Mouse (Mus musculus): ENCODE measurements around the gene Pdlim7. TPM values are rescaled to one million over a fixed set of nuclear protein-coding genes. Genes with fewer than 3 reads are reported as not detected.

Gene Pdlim7
- total RNA-seq (2021) = 10 to 100 TPM; 66.1 to 68.9 TPM
- long read RNA-seq, transcript Pdlim7-203 (8 exons, 1,006 nt) = major isoform, 9 of 53 reads
- long read RNA-seq, partial matches to known transcripts = 7 of 53 reads
- long read RNA-seq, other reads (novel, unspliced or antisense) = 33 of 53 reads

DNA sequence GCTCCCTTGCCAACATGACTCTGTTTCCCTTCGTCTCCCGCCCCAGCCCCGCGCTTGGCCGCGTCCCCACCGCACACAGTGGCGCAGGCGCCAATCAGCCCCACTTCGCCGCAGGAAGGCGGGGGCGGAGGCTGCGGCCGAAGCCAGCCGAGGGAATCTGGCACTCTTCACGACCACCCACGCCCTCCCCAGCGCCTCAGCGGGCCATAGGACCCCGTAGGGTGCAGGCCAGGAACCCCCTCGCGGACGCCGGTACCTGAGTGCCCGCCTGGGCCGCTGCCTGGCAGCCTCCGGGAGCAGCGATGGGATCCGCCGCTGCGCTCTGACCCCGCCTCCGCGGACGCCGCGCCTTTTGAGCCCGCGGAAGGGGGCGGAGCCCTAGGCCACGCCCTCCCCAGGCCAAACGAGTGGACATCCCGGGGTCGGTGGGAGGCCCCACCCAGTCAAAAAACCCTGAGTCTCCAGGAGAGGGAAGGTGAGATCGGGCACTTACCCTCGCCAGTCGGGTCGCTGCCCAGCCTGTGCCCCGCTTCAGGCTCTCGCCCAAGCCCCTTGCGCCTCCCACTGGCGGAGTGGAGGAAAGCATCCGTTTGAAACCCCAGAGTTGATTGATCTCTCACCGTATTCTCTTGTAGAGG lies at the start of gene Pdlim7:
TSS of gene Pdlim7 (minus strand) at position 566 of the 638 bp plus-strand sequence.
- peak; percentile 89 to 90 for DNase-seq (ENCODE audit: low spot score in 2 of 2)

DNA sequence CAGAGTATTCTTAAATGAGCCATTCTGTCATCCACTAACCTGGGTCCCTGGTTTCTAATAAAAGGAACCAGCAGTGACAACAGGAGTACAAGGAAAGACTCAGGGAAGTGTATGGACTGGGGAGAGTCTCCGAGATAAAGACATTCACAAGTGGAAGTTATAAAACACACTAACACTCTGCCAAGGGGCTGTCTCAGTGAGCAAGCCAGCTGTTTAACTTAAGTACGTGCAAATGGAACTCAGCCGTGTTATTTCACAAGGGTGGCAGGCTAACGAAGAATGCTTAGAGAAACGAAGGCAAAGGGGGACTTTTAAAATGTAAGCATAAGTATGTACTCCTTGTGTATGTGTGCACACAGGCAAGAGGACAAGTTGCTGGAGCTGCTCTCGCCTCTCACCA lies 44.0 kb upstream of the Pdlim7 start:
- DNase-seq (ENCODE audit: low spot score in 2 of 2) = no peak

DNA sequence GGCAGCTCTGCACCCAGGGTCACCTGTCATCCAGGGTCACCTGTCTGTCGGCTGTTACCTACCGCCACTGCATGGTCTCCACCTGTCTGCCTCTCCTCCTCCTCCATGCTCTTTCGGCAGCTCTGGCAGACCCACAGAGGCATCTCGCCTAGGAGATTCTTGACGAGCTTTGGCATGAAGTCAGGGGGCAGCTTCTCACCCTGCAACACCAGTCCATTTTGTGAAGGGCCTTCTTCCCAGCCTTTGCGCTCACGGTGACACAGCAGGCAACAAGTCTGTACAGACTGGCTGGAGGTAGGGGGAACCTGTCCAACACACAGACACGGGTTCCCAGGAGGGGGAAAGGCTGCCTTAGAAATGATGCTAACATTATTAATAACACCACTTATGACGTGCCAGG lies 42.4 kb upstream of the Pdlim7 start:
- DNase-seq (ENCODE audit: low spot score in 2 of 2) = no peak

DNA sequence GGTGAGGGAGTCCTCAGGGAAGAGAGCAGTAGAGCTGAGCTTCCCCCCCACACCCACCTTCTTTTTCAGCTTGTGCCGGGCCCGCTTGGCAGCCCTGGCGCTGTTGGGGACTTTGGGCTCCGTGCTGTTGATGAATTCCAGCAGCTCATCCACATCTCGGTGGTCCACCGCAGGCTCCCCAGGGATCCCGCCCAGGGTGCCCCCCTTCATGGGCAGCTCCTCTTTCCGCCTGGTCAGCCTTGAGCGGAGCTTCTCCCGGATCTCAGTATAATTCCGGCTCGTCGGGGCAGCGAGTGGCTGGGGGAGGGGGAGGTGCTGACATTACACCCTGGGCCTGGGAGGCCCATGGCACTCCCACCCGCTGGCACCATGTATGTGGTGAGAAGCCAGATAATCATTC lies 35.6 kb upstream of the Pdlim7 start:
- no peak for DNase-seq (ENCODE audit: low spot score in 2 of 2)

DNA sequence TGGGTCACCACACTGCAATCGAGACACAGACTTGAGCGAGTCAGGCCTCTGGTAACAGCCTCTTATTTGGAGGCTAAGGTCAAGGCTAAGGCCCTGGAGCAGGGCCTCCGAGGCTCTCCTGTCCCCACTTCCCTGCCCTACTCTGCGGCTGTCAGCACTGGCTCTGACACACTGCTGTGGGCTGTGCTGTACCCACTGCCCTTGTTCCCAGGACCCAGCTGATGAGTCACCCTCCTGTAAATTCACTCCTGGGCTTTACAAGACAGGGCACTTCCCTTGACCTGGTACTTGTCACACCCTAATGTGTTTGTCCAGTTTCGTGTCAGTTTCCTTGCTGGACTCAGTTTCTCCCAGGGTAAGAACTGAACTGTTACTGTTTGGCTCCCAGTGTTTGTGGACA lies 35.0 kb upstream of the Pdlim7 start:
- DNase-seq (ENCODE audit: low spot score in 2 of 2) = no peak

DNA sequence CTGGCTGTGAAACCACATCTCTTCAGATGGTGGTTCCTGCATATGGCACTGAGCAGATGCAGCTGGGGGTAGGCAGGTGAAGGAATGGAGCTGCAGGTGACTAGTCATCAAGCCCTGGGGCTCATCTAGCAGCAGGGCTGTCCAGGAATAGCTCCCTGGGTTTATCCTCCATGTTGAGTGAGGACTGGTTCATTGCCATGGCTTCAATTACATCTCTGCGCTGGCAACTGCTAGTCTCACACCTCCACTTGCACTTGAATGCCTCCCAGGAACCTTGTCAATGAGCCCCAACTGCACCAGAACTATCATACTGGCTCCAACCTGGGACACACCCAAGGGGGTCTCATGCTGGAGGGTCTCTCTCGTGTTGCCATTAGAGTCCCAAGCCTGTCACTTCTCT lies 34.4 kb upstream of the Pdlim7 start:
- DNase-seq (ENCODE audit: low spot score in 2 of 2) = no peak

DNA sequence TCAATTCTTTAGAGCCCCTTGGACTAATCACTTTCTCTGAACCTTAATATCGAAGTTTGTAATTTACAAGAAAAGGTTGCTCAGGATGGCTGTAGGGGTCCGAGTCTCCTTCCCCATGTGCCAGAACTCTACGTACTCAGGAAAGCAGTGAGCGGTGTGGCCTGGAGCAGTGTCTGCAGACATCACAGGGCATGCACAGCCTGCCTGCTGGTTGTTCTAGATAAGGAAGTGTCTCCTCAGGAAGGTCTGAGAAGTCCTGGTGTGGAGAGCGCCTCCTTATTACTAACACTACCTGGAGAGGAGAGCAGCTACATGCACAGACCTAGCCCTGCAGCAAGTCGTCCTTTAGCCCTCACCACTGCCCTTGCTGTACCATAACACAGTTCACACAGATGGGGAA lies 31.3 kb upstream of the Pdlim7 start:
- DNase-seq (ENCODE audit: low spot score in 2 of 2) = no peak

DNA sequence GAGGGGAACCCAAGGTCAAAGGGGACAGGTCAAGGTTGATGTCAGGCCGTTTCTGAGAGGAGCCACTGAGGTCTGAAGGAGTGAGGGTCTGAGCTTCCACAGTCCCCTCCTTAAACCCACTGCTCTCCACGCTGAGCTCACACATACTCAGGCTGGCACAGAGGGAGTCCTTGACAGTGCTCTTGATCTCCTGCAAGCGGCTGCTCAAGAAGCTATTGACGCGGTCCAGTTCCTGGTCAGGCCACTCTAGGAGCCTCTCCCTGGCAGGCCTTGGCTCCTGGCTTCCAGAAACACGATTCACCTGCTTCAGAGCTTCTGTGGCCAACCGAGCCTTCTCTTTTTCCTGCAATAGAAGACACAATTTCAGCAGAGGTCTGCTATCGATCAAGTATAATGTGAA lies 30.0 kb upstream of the Pdlim7 start:
- DNase-seq (ENCODE audit: low spot score in 2 of 2) = no peak

DNA sequence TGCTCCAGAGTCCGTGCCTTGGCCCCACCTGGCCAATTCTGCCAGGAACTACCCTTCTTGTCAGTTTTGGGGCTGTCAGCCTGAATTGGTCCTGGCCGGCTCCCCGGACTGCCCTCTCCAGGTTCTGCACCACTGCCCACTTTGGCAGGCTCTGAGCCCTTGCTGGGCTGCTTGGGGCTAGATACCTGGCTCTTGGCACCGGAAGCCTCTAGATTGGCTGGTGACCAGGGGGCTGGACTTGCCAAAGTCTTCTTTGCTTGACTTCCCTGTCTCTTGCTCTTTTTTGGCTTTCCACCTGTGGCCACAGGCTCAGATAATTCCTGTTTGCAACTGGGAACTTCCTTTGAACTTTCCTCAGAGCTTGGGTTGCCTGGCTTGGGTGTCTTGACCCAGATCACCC lies 29.4 kb upstream of the Pdlim7 start:
- no peak for DNase-seq (ENCODE audit: low spot score in 2 of 2)

DNA sequence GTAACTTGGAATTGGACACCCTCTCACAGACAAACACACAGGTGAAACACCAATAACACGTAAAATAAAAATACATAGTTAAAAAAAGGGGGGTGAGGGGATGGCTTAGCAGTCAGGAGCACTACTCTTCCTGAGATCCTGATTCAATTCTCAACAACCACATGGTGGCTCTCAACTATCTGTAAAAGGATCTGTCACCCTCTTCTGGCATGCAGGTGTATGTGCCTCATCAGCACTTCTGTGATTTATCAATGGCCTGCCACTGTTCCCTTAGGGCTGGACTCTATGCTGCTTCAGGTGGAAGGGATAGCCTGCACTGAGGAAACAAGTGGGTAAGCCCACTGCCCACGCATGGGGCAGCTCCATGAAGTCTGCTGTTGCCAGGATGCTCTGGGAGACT lies 27.5 kb upstream of the Pdlim7 start:
- DNase-seq (ENCODE audit: low spot score in 2 of 2) = peak in 1 of 2 experiments; percentile 60

DNA sequence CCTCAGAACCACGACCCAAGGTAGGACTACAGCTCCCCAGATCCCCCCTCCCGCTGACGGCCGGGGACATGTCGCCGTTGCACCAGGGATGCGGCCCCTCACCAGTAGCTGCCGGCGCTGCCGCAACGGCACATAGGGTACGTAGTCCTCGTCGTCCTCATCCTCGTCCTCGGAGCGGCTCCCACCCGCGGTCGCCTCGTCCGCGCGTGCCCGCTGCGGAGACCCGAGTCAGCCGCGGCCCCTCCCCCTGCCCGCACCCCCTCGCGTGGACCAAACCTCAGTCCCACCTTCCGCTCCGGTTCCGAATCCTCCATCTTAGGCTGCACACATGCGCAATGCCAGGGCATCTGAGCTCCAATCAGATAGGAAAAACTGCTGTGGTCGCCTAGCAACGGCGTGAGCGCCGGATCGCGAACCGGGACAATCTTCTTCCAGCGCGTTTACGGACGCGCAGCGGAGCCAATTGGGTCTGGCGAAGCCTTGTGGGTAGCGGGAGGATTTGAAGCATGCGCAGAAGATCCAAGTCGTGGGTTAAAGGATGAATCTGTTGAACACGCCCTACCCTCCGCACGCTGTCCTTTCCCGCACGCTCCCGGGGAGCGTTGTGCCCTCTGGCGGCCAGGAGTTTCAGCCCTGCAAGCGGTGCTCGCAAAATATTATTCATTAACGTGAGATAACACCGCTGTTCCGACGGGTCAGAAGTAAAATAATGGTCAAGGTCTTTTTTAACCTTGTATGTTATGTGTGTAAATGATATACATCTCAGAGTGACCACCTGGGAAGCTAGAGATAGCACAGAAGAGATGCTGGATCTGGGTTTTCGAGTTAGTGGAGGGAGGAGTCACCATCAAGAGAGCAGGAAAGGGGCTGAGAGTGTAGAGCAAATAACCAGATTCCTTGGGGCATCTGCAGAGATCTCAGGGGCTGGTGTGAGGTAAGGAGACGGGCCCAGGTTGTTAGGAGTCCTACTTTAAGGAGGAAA lies 23.0 kb upstream of the Pdlim7 start, which contains the start of gene Ddx41:
TSS of gene Ddx41 (minus strand) at position 465 of the 982 bp plus-strand sequence.
- DNase-seq (ENCODE audit: low spot score in 2 of 2) = peak; percentile 99 to 100

DNA sequence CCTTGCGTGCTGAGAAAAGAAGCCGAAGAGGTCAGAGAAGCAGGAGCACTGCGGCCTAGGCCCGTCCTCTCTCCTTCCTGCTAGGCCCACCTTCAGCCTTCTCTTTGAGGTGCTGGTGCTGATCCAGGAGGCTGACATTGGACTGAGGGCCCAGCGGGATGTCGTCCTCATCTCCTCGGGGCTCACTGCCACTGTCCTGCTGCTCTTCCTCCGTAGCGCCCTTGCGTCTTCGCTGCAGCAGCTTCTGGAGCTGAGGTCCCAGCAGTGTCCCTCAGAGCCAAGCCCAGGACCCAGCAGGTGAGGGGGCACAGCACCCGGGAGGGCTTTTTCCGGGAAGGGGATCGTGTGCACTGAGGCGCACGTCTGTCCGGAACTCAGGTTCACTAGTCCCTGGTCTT lies 22.3 kb upstream of the Pdlim7 start:
- DNase-seq (ENCODE audit: low spot score in 2 of 2) = peak in 1 of 2 experiments; percentile 34

DNA sequence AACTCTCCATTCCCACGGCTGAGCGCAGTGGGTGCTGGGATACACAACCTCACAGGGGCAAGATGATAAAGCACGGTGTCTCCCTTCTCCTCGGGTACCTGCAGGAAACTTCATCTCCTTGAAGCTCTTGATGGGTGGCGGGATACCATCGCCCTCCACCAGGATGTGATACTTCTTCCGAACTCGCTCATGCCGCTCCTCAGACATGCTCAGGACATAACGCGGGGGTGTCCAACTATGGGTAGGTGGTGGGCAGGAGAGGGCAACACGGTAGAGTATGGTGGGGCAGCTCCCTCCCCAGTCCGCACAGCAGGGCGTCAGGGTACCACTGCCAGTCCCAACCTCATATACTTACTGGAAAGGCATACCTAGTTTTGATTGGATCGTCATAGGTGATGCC lies 21.7 kb upstream of the Pdlim7 start:
- no peak for DNase-seq (ENCODE audit: low spot score in 2 of 2)

DNA sequence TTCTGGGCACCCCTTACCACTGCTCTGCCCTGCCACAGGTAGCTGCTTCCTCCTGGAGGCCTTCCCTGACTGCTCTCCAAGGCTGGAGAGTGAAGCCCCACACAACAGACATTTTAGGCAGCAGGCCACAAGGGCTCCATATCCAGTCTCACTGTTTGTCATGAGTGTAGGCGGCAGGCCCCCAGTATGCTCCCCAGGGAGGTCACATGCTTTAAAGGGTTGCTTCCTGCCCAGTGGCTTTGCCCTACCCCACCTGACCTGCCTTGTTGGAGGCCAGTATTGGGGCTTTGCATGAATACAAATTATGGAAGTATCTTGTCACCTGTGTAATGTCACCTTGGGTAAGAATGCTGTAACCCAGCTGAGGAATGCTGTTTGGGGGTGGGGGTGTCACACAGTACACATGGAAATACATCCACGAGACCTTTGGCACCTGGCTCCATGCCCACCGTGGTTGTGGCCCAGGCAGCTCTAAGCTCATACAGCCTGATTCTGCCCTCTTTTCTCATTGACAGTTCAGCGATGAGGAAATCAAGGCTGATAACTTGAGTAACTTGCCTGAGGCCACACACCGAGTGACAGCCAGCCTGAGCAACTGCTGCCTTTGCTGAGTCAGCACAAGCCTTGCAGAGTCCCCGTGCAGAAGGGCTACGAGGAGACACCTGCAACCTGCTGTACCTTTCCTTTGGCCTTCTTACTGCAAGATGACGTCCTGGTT lies 15.9 kb upstream of the Pdlim7 start, which contains the start of gene Dok3:
TSS of gene Dok3 (minus strand) at position 99 of the 718 bp plus-strand sequence.
- no peak for DNase-seq (ENCODE audit: low spot score in 2 of 2)

DNA sequence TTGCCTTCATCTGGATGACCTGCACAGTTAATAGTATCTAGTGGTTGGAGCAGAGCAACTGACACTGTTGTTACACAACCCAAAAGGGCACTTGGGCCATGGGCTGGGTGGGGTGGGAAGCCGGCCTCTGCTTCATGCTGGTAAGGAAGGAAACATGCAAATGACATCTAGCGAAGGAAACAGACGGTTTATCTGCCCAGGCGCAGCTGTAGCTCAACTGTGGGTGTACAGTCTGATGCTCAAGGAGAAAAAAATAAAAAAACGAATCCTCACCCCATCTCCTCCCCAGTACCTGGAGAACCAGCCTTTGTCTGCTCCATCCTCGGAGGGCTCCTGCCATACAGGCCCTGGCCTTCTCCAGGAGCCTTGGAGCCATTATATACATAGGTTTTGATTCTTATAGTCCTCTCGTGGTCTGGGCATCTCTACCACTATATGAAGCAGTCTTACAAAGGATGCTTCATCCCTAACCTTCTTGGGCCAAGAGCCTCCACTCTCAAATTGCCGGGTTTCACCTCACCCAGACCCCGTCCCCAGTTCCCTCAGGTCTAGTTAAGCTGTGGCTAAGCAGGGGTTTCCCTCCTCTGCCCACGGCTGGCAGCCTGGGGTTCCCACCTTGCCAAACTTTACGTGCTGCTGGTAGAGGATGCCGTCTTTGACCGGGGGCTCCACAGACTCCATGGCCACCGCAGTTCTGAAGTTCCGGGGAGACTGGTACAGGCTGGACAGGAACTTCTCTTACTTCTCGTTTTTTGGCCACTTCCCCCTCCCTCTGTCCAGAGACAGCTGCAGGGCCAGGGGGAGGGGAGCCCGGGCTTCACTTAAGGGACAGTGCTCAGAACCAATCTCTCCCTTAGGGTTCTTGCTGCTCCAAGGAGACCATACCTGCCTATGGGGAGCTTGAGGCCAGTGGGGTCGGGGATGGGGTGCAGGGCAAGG lies 14.6 kb upstream of the Pdlim7 start:
- DNase-seq (ENCODE audit: low spot score in 2 of 2) = no peak

DNA sequence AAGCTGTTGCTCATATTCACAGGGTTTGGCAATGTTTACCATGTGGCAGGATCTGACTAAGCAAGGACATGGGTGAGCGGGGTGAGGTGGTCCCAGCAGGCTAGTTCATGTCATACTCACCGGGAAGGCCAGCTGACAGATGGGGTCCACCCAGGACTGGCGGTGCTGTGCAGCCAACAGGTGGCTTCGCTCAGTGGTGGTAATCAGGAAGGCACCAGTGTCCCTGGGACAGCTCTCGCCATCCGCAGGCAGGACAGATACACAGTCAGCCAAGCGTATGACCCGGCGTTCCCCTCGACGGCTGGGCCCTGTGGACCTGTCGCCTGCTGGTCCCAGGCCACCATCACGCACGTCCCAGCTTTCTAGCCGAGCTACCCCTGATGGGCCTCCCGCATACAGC lies 13.7 kb upstream of the Pdlim7 start:
- no peak for DNase-seq (ENCODE audit: low spot score in 2 of 2)

DNA sequence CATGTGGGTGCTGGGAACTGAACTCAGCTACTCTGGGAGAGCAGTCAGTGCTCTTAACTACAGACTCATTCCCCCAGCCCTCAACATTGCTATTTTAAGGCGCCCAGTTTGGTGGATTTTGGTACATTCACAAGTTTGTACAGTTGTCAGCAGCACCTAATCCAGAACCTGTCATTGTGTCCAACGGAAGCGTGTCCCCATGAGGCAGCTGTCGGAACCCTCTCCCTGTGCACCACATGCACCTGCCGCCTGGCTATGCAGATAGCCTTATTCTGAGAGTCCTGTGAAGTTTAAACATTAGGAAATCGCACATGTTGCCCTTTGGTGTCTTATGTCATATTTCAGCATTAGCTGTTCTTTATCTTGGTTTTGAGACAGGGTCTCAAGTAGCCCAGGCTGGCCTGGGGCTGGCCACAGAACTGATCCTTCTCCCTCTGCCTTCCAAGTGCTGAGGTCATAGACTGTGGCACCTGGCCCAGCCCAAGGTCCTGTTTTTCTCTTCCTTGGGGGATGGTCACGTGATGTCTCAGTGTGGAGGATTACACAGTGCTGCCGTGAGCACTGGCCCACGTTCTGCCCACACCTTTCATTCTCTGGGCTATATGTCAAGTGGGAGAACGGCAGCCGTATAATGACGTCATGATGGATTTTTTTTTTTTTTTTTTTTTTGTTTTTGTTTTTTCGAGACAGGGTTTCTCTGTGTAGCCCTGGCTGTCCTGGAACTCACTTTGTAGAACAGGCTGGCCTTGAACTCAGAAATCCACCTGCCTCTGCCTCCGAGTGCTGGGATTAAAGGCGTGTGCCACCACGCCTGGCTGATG lies 12.5 kb upstream of the Pdlim7 start:
- no peak for DNase-seq (ENCODE audit: low spot score in 2 of 2)

DNA sequence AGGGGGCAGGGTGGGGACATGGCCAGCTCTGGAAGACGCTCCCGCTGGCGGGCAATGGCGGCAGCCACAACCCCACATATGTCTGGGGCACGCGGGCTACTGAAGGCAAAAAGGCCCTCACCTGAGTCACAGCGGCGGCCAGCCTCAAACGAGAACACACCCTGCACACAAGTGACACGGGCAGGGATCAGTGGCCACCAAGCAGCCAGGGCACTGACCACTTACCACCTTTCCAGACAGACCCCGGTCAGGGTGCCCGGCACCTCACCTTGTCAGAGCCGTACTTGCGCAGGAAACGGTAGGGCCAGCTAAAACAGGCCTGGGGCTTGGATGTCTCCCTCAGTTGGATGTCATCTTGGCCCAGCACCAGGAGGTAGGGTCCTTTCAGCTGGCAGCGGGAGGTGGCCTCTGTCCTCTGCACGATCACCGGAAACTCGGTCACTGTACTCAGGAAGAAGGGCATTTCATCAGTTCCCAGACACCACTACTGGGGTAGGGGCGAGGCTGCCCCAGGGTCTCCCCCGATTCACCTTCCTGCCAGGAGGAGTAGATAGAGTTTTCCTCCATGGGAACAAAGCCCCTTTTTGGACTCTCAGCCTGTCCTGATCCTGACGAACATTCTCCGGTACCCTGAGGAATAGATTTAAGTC lies 10.6 kb upstream of the Pdlim7 start:
- DNase-seq (ENCODE audit: low spot score in 2 of 2) = no peak

DNA sequence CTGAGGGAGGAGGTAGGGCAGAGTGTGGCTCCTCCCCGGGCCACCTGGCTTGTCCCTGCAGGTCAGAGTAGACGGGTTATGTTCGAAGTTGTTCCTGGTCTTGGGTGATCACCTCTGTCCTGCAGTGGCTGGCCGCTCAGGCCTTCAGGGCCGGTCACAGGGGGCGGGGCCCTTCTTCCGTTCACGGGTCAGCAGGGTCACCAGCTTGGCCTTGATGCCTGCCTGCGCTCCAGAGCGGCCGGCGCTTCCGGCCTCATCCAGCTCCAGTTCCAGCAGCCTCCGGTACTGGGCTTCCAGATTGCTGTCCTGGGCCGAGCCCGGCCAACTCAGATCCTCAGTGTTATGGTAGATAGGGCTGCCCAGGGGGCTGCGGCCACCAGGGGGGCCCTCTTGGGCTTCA lies 9.8 kb upstream of the Pdlim7 start:
- DNase-seq (ENCODE audit: low spot score in 2 of 2) = no peak

Measured in layer of hippocampus, postnatal 10 days (tissue).